Mouse (Mus musculus) kidney, postnatal 14 days (tissue): ENCODE measurements around the gene Slc5a11.

ENCODE experiments used
- DNase-seq: peaks from one replicate; pipeline ENCODE4 v3.0.0; 2022; ENCODE audit warnings: mixed read lengths

The Slc5a11 gene

GRCm38 (mm10) chr7:123215138-123215537 is 558 bp downstream of the Slc5a11 start:
- DNase-seq: no peak

- peak; percentile 64 for DNase-seq
These were observed 3.1 kb downstream of the Slc5a11 start for GRCm38 (mm10) chr7:123217448-123218354.

- no peak for DNase-seq
These were observed 4.0 kb downstream of the Slc5a11 start for GRCm38 (mm10) chr7:123218620-123219019.

- DNase-seq: no peak
These were observed 5.4 kb downstream of the Slc5a11 start for GRCm38 (mm10) chr7:123219781-123220632.

GRCm38 (mm10) chr7:123220633-123220942 is 6.0 kb downstream of the Slc5a11 start:
- no peak for DNase-seq

GRCm38 (mm10) chr7:123224076-123224475 is 9.5 kb downstream of the Slc5a11 start:
- DNase-seq: peak; percentile 43

- no peak for DNase-seq
These were observed 10.6 kb downstream of the Slc5a11 start for GRCm38 (mm10) chr7:123225159-123225558.

GRCm38 (mm10) chr7:123235449-123235848 is 20.9 kb downstream of the Slc5a11 start:
- DNase-seq: peak; percentile 22

- no peak for DNase-seq
These were observed 24.0 kb downstream of the Slc5a11 start for GRCm38 (mm10) chr7:123238621-123239020.

- DNase-seq: no peak
These were observed 25.5 kb downstream of the Slc5a11 start for GRCm38 (mm10) chr7:123240064-123240463.

GRCm38 (mm10) chr7:123242241-123242640 is 27.7 kb downstream of the Slc5a11 start:
- no peak for DNase-seq

- DNase-seq: no peak
These were observed 30.3 kb downstream of the Slc5a11 start for GRCm38 (mm10) chr7:123244833-123245232.

- no peak for DNase-seq
These were observed 32.0 kb downstream of the Slc5a11 start for GRCm38 (mm10) chr7:123246504-123247084.

- DNase-seq: no peak
These were observed 33.6 kb downstream of the Slc5a11 start for GRCm38 (mm10) chr7:123248166-123248565.

- DNase-seq: no peak
These were observed 36.8 kb downstream of the Slc5a11 start for GRCm38 (mm10) chr7:123251343-123251742.

GRCm38 (mm10) chr7:123253396-123253795 is 38.8 kb downstream of the Slc5a11 start:
- no peak for DNase-seq

GRCm38 (mm10) chr7:123254196-123254970 is 39.8 kb downstream of the Slc5a11 start:
- no peak for DNase-seq

- no peak for DNase-seq
These were observed 43.5 kb downstream of the Slc5a11 start for GRCm38 (mm10) chr7:123258103-123258502.

- no peak for DNase-seq
These were observed 58.5 kb downstream of the Slc5a11 start for GRCm38 (mm10) chr7:123273056-123273455.

GRCm38 (mm10) chr7:123276568-123276967 is 62.0 kb downstream of the Slc5a11 start:
- no peak for DNase-seq

- DNase-seq: no peak
These were observed 65.2 kb downstream of the Slc5a11 start for GRCm38 (mm10) chr7:123279797-123280196.

GRCm38 (mm10) chr7:123283826-123284225 is 69.2 kb downstream of the Slc5a11 start:
- DNase-seq: no peak

- DNase-seq: no peak
These were observed 71.3 kb downstream of the Slc5a11 start for GRCm38 (mm10) chr7:123285896-123286295.
